Mouse (Mus musculus) heart, postnatal 0 days (tissue): ENCODE results near the gene Runx1.

Source experiments
- CTCF ChIP-seq: IDR thresholded peaks from 2 replicates; pipeline ENCODE4 v1.5.1; 2016; ENCODE audit warnings: antibody characterized with exemption, control low read depth, low read depth
- EP300 ChIP-seq: IDR thresholded peaks from 2 replicates; pipeline ENCODE4 v1.6.1; 2016; ENCODE audit warnings: antibody characterized with exemption, low read depth

DNA sequence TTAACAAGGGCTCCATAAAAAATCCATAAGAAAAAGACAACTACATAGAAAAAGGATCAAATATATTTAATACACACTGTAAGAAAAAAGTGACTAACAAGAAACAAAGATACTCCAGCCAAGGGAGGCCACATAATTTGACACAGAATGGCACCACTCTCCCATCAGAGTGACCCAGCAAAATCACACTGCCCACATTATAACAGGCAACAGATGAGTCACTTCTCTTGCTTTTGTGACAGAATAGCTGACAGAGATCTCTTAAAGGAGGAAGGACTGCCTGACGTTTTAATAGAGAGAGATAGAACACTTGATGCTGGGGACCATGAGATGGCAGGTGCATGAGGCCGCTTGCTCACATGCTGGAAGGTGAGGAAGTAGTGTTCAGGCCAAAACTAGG is 35.6 kb upstream of the Runx1 start:
- TF ChIP-seq CTCF (no peak), EP300 (no peak)
